Mouse (Mus musculus): ENCODE results near the gene Eif2d. TPM values are rescaled to one million over a fixed set of nuclear protein-coding genes. Genes with fewer than 3 reads are reported as not detected.

Eif2d gene
- 100 to 1,000 TPM in 1 of 2 experiments, 10 to 100 TPM in 1; 73.0 to 104 TPM for polyA plus RNA-seq (2017; shearing (Covaris generic))

GRCm38 (mm10) chr1:131153018-131153629 lies at the start of gene Eif2d:
Eif2d (plus strand) TSS chr1:131153181.

GRCm38 (mm10) chr1:131138191-131139016 lies 14.6 kb upstream of the Eif2d start, which contains the start of gene Dyrk3:
Dyrk3 (minus strand) TSS chr1:131138340.

Other genes starting within 250 kb of the Eif2d start
- not detected for gene Il20, start 241.7 kb upstream of the Eif2d start, polyA plus RNA-seq (2017; shearing (Covaris generic))
- gene Il19, start 213.1 kb upstream of the Eif2d start, polyA plus RNA-seq (2017; shearing (Covaris generic)): not detected
- gene Il10, start 133.3 kb upstream of the Eif2d start, polyA plus RNA-seq (2017; shearing (Covaris generic)): 10 to 100 TPM in 1 of 2 experiments, 1 to 10 TPM in 1; 2.5 to 20.6 TPM
- 100 to 1,000 TPM; 127 to 156 TPM for gene Mapkapk2, start 55.4 kb upstream of the Eif2d start, polyA plus RNA-seq (2017; shearing (Covaris generic))
- gene Dyrk3, start 14.8 kb upstream of the Eif2d start, polyA plus RNA-seq (2017; shearing (Covaris generic)): under 1 TPM; 0.29 to 0.49 TPM
- gene Rassf5, start 92.1 kb downstream of the Eif2d start, polyA plus RNA-seq (2017; shearing (Covaris generic)): 100 to 1,000 TPM; 392 to 518 TPM
- 100 to 1,000 TPM; 193 to 233 TPM for gene Ikbke, start 126.4 kb downstream of the Eif2d start, polyA plus RNA-seq (2017; shearing (Covaris generic))

Data from inflammation-experienced regulatory T-cells (primary cell).